Mouse (Mus musculus): ENCODE data around the gene 2310057N15Rik. TPM values are rescaled to one million over a fixed set of nuclear protein-coding genes. Genes with fewer than 3 reads are reported as not detected.
"Not testable (repeated sequence)": the region's sequence is repeated elsewhere in the genome, so short reads cannot be mapped to it uniquely, and the experiment has no call there.

The 2310057N15Rik gene
- total RNA-seq (2014; fragmentation: Nextera tagmentation) (not detected in 2 replicates), total RNA-seq (2017) (not detected in 2 replicates)

DNA sequence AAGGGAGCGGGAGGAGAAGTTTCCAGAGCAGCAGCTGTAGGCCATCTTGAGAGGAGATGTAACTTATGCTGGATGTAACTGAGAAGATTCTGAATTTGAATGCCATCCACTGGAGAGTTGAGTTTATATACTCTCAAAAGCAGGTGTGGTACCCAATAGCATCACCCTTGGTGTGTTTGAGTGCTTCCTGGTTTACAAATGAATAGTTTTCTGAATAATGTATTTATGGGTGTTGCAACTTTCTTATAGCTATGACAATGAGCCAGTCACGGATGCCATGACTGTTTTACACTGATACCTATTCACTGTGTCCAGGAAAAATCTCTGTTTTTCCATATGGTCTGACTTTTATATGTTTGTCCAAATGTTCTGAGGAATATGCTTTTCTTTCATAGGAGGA lies at the start of gene 2310057N15Rik:
Gene 2310057N15Rik, minus strand, starts transcription at position 101 of the 400 bp plus-strand sequence.
- ATAC-seq (replicated peaks; ENCODE audit: low FRiP score, low TSS enrichment, poor library complexity, severe bottlenecking): no peak

DNA sequence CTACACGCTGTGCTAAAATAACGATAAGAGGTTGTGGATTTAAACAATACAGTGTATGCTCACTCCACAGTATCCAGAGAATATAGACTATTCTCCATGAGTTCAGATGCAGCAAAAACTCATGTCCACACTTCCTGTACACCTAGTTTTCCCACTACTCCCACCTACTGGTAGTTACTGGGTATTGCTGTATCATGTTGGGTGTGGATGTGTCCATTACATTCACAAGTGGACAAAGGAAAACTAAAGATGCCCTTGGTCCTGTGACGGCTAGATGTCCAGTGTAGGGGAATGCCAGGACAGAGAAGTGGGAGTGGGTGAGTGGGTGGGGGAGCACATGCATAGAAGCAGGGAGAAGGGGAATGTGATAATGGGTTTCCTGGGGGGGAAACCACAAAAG lies 49.7 kb upstream of the 2310057N15Rik start:
- ATAC-seq (replicated peaks; ENCODE audit: low FRiP score, low TSS enrichment, poor library complexity, severe bottlenecking): no peak

DNA sequence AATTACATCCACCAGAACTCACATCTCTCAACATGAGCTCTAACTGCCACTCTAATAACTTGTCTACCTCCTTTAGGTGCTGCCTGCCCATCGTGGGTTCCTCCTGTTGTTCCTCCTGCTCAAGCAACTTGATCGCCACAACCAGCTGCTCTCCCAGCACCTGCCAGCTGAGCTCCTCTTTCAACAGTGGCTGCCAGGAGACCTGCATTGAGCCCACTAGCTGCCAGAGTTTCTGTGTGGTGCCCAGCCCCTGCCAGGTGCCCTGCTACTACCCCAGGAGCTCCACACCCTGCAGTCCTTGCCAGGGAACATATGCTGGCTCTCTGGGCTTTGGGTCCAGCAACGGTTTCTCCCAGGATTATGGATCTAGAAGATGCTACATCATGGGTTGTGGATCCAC lies 46.1 kb upstream of the 2310057N15Rik start, which contains the start of gene Krtap15:
Gene Krtap15, plus strand, starts transcription at position 150 of the 400 bp plus-strand sequence.
- ATAC-seq (replicated peaks; ENCODE audit: low FRiP score, low TSS enrichment, poor library complexity, severe bottlenecking): no peak

DNA sequence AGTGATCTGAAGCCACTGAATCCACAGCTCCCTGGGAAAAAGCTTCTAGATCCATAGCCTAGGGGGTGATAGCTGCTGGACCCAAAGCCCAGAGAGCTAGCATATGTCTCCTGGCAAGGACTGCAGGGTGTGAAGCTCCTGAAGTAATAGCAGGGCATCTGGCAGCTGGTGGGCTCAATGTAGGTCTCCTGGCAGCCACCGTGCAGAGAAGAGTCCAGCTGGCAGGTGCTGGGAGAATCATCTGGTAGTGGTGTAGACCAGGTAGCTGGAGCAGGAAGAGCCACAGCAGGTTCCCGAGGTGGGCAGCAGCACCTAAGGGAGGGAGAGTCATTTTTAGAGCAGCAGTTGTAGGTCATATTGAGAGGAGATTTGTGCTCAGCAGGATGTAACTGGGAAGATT lies 37.8 kb upstream of the 2310057N15Rik start, which contains the start of gene Gm20741:
Gene Gm20741, minus strand, starts transcription at position 394 of the 400 bp plus-strand sequence.
- ATAC-seq (replicated peaks; ENCODE audit: low FRiP score, low TSS enrichment, poor library complexity, severe bottlenecking): no peak

- ATAC-seq (replicated peaks; ENCODE audit: low FRiP score, low TSS enrichment, poor library complexity, severe bottlenecking): no peak
These were observed 12.8 kb upstream of the 2310057N15Rik start for GRCm38 (mm10) chr16:88786786-88787185.

GRCm38 (mm10) chr16:88777596-88777995 lies 3.6 kb upstream of the 2310057N15Rik start, which contains the start of gene Gm5965:
Gene Gm5965 (plus strand): TSS chr16:88777896.
- ATAC-seq (replicated peaks; ENCODE audit: low FRiP score, low TSS enrichment, poor library complexity, severe bottlenecking): no peak

DNA sequence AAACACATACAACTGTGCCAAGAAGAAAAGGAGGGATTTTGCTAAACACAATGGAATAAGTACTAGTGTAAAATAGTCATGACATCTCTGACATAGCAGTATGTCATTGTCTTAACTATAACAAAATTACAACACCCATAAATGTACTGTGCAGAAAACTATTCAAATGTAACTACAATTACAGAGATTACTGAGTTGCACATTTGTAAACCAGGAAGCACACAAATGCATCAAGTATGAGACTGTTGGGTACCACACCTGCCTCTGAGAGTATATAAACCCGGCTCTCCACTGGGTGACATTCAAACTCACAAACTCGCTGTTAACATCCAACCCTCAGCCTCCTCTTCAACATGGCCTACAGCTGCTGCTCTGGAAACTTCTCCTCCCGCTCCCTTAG lies 15.5 kb downstream of the 2310057N15Rik start, which contains the start of gene 2310034C09Rik:
Gene 2310034C09Rik, plus strand, starts transcription at position 301 of the 400 bp plus-strand sequence.
- not testable (repeated sequence) for ATAC-seq (replicated peaks; ENCODE audit: low FRiP score, low TSS enrichment, poor library complexity, severe bottlenecking)

GRCm38 (mm10) chr16:88751535-88751934 lies 22.5 kb downstream of the 2310057N15Rik start, which contains the start of gene Krtap13:
Gene Krtap13 (minus strand): TSS chr16:88751635.
- ATAC-seq (replicated peaks; ENCODE audit: low FRiP score, low TSS enrichment, poor library complexity, severe bottlenecking): not testable (repeated sequence)

- no peak for ATAC-seq (replicated peaks; ENCODE audit: low FRiP score, low TSS enrichment, poor library complexity, severe bottlenecking)
These were observed 26.1 kb downstream of the 2310057N15Rik start for GRCm38 (mm10) chr16:88747943-88748342.

DNA sequence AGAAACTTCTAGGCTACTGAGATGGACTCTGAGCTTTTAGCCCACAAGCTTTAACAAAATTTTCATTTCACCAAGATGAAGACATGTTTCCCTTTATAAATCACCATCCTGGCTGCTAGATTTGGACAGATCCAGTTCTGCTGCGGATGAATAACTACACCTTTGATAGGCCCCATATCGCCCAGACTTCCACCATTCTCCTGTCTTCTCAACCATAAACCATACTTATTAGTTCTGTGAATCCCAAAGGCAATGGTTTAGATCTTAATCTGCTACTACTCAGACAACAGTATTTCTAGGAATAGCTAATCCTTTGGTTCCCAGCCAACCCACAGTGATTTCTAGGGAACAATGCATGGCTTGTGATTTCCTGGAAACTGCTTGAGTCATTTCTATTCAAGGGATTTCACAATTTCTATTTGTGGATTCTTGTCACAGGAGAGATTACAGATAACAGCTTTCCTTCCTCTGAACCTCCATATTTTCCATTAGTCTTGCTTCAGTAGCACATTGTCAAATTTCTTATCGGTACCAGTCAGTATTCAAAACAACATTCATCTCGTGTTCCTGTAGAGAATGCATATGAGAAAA lies 29.2 kb downstream of the 2310057N15Rik start:
- ATAC-seq (replicated peaks; ENCODE audit: low FRiP score, low TSS enrichment, poor library complexity, severe bottlenecking): no peak

DNA sequence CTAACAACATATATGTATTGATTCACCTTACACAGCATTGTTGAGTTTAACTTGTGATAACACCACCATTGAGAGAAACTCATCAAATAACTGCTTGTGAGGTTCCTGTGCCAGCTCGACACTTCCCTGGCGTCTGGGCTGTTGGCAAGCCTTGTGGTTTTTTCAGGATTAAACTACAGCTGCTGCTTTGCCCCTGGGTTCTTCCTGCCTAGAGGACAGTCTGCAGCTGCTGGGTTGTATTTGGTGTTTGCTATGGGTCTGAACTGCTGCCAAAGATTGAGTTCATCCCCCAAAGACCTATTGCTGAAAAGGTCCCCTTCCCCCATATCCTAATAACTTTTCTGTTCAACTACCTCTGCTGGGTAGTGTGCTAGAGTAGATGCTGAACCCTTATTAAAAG lies 38.6 kb downstream of the 2310057N15Rik start:
- ATAC-seq (replicated peaks; ENCODE audit: low FRiP score, low TSS enrichment, poor library complexity, severe bottlenecking): no peak

DNA sequence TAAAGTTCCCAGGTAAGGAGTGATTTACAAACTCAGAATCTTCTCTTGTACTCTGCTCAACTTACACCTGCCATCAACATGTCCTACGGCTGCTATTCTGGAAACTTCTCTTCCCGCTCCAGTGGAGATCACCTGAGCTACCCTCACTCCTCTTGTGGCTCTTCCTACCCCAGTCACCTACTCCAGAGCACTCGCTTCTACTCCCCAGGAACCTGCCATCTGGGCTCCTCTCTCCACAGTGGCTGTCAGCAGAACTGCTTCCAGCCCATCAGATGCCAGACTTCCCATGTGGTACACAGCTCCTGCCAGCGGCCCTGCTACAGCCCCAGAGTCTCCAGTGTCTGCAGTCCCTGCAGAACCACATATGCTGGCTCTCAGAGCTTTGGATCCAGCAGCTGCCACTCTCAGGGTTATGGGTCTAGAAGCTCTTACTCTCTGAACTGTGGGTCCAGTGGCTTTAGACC lies 45.2 kb downstream of the 2310057N15Rik start, which contains the start of gene Krtap13-1:
Gene Krtap13-1, plus strand, starts transcription at position 51 of the 464 bp plus-strand sequence.
- no peak for ATAC-seq (replicated peaks; ENCODE audit: low FRiP score, low TSS enrichment, poor library complexity, severe bottlenecking)

Other genes starting within 250 kb of the 2310057N15Rik start
- not detected in 2 replicates for gene Cldn8, start 211.0 kb downstream of the 2310057N15Rik start, total RNA-seq (2014; fragmentation: Nextera tagmentation)
- not detected in 2 replicates for gene Cldn8, start 211.0 kb downstream of the 2310057N15Rik start, total RNA-seq (2017)
- not detected in 2 replicates for gene Krtap24-1, start 161.9 kb downstream of the 2310057N15Rik start, total RNA-seq (2014; fragmentation: Nextera tagmentation)
- not detected in 2 replicates for gene Krtap24-1, start 161.9 kb downstream of the 2310057N15Rik start, total RNA-seq (2017)
- gene 2310079G19Rik, start 146.5 kb downstream of the 2310057N15Rik start, total RNA-seq (2014; fragmentation: Nextera tagmentation): not detected in 2 replicates
- gene 2310079G19Rik, start 146.5 kb downstream of the 2310057N15Rik start, total RNA-seq (2017): not detected in 2 replicates
- not detected in 2 replicates for gene Krtap26-1, start 126.4 kb downstream of the 2310057N15Rik start, total RNA-seq (2014; fragmentation: Nextera tagmentation)
- not detected in 2 replicates for gene Krtap26-1, start 126.4 kb downstream of the 2310057N15Rik start, total RNA-seq (2017)
- gene Krtap27-1, start 102.5 kb downstream of the 2310057N15Rik start, total RNA-seq (2014; fragmentation: Nextera tagmentation): not detected in 2 replicates
- gene Krtap27-1, start 102.5 kb downstream of the 2310057N15Rik start, total RNA-seq (2017): not detected in 2 replicates
- not detected in 2 replicates for gene 2310061N02Rik, start 66.2 kb downstream of the 2310057N15Rik start, total RNA-seq (2014; fragmentation: Nextera tagmentation)
- not detected in 2 replicates for gene 2310061N02Rik, start 66.2 kb downstream of the 2310057N15Rik start, total RNA-seq (2017)
- gene Krtap13-1, start 45.3 kb downstream of the 2310057N15Rik start, total RNA-seq (2014; fragmentation: Nextera tagmentation): not detected in 2 replicates
- not detected in 2 replicates for gene Krtap13-1, start 45.3 kb downstream of the 2310057N15Rik start, total RNA-seq (2017)
- gene Krtap13, start 22.6 kb downstream of the 2310057N15Rik start, total RNA-seq (2014; fragmentation: Nextera tagmentation): not detected in 2 replicates
- not detected in 2 replicates for gene Krtap13, start 22.6 kb downstream of the 2310057N15Rik start, total RNA-seq (2017)
- gene 2310034C09Rik, start 15.4 kb downstream of the 2310057N15Rik start, total RNA-seq (2014; fragmentation: Nextera tagmentation): not detected in 2 replicates
- gene 2310034C09Rik, start 15.4 kb downstream of the 2310057N15Rik start, total RNA-seq (2017): not detected in 2 replicates
- not detected in 2 replicates for gene Gm5965, start 3.7 kb upstream of the 2310057N15Rik start, total RNA-seq (2014; fragmentation: Nextera tagmentation)
- gene Gm5965, start 3.7 kb upstream of the 2310057N15Rik start, total RNA-seq (2017): not detected in 2 replicates
- gene Gm20741, start 38.0 kb upstream of the 2310057N15Rik start, total RNA-seq (2014; fragmentation: Nextera tagmentation): not detected in 2 replicates
- not detected in 2 replicates for gene Gm20741, start 38.0 kb upstream of the 2310057N15Rik start, total RNA-seq (2017)
- not detected in 2 replicates for gene Krtap15, start 46.0 kb upstream of the 2310057N15Rik start, total RNA-seq (2014; fragmentation: Nextera tagmentation)
- gene Krtap15, start 46.0 kb upstream of the 2310057N15Rik start, total RNA-seq (2017): not detected in 2 replicates
- not detected in 2 replicates for gene Krtap14, start 51.9 kb upstream of the 2310057N15Rik start, total RNA-seq (2014; fragmentation: Nextera tagmentation)
- not detected in 2 replicates for gene Krtap14, start 51.9 kb upstream of the 2310057N15Rik start, total RNA-seq (2017)
- not detected in 2 replicates for gene Krtap19-1, start 95.2 kb upstream of the 2310057N15Rik start, total RNA-seq (2014; fragmentation: Nextera tagmentation)
- gene Krtap19-1, start 95.2 kb upstream of the 2310057N15Rik start, total RNA-seq (2017): not detected in 2 replicates
- gene Krtap19-2, start 100.1 kb upstream of the 2310057N15Rik start, total RNA-seq (2014; fragmentation: Nextera tagmentation): not detected in 2 replicates
- gene Krtap19-2, start 100.1 kb upstream of the 2310057N15Rik start, total RNA-seq (2017): not detected in 2 replicates
- gene Krtap19-3, start 103.8 kb upstream of the 2310057N15Rik start, total RNA-seq (2014; fragmentation: Nextera tagmentation): not detected in 2 replicates
- not detected in 2 replicates for gene Krtap19-3, start 103.8 kb upstream of the 2310057N15Rik start, total RNA-seq (2017)
- gene Krtap19-4, start 110.9 kb upstream of the 2310057N15Rik start, total RNA-seq (2014; fragmentation: Nextera tagmentation): not detected in 2 replicates
- gene Krtap19-4, start 110.9 kb upstream of the 2310057N15Rik start, total RNA-seq (2017): not detected in 2 replicates
- not detected in 2 replicates for gene Krtap19-5, start 122.3 kb upstream of the 2310057N15Rik start, total RNA-seq (2014; fragmentation: Nextera tagmentation)
- not detected in 2 replicates for gene Krtap19-5, start 122.3 kb upstream of the 2310057N15Rik start, total RNA-seq (2017)
- gene Krtap19-9b, start 158.1 kb upstream of the 2310057N15Rik start, total RNA-seq (2014; fragmentation: Nextera tagmentation): not detected in 2 replicates
- not detected in 2 replicates for gene Krtap19-9b, start 158.1 kb upstream of the 2310057N15Rik start, total RNA-seq (2017)
- gene Krtap16-3, start 188.7 kb upstream of the 2310057N15Rik start, total RNA-seq (2014; fragmentation: Nextera tagmentation): not detected in 2 replicates
- gene Krtap16-3, start 188.7 kb upstream of the 2310057N15Rik start, total RNA-seq (2017): not detected in 2 replicates
- not detected in 2 replicates for gene Krtap22-2, start 236.6 kb upstream of the 2310057N15Rik start, total RNA-seq (2014; fragmentation: Nextera tagmentation)
- gene Krtap22-2, start 236.6 kb upstream of the 2310057N15Rik start, total RNA-seq (2017): not detected in 2 replicates
- not detected in 2 replicates for gene Gm10229, start 241.1 kb upstream of the 2310057N15Rik start, total RNA-seq (2014; fragmentation: Nextera tagmentation)
- not detected in 2 replicates for gene Gm10229, start 241.1 kb upstream of the 2310057N15Rik start, total RNA-seq (2017)

Measured in megakaryocyte-erythroid progenitor cell, adult 5-6 weeks (primary cell).